Mouse (Mus musculus) limb, embryonic 12.5 days (tissue): ENCODE measurements around the gene Rps6ka4. TPM values are rescaled to one million over a fixed set of nuclear protein-coding genes. Genes with fewer than 3 reads are reported as not detected.

ENCODE experiments used
- ATAC-seq: fragments of 200-750 bp; cut with Nextera tagmentation; 2 replicates; pipeline ENCODE4 v1.8.0; 2017; ENCODE audit warnings: low read depth, moderate TSS enrichment; ENCODE audit not compliant: insufficient number of reproducible peaks, insufficient read depth, low FRiP score, low TSS enrichment
- H3K27ac ChIP-seq: fragments of 300-500 bp; sonication (generic); 2 replicates; pipeline ENCODE4 v1.5.1; 2016; ENCODE audit warnings: mild to moderate bottlenecking, moderate library complexity
- H3K27me3 ChIP-seq: fragments of 300-500 bp; sonication (generic); 2 replicates; pipeline ENCODE4 v1.6.1; 2016; ENCODE audit warnings: mild to moderate bottlenecking, moderate library complexity
- H3K36me3 ChIP-seq: fragments of 300-500 bp; sonication (generic); 2 replicates; pipeline ENCODE4 v1.6.1; 2016; ENCODE audit warnings: mild to moderate bottlenecking, moderate library complexity
- H3K4me1 ChIP-seq: fragments of 300-500 bp; sonication (generic); replicated peaks from 2 replicates; pipeline ENCODE4 v1.6.1; 2016
- H3K4me2 ChIP-seq: fragments of 300-500 bp; sonication (generic); 2 replicates; pipeline ENCODE4 v1.6.1; 2016; ENCODE audit warnings: mild to moderate bottlenecking, moderate library complexity
- H3K4me3 ChIP-seq: fragments of 300-500 bp; sonication (generic); replicated peaks from 2 replicates; pipeline ENCODE4 v1.5.1; 2016; ENCODE audit warnings: mild to moderate bottlenecking
- H3K9ac ChIP-seq: fragments of 300-500 bp; sonication (generic); replicated peaks from 2 replicates; pipeline ENCODE4 v1.6.1; 2016; ENCODE audit warnings: mild to moderate bottlenecking, moderate library complexity
- H3K9me3 ChIP-seq: fragments of 300-500 bp; sonication (generic); 2 replicates; pipeline ENCODE4 v1.6.1; 2016; ENCODE audit warnings: mild to moderate bottlenecking, moderate library complexity
- WGBS: fragments of 180-500 bp; shearing (Covaris S2); methylation state at CpG from one replicate; pipeline ENCODE4 v1.1.7; 2016; 5-methylcytosine and 5-hydroxymethylcytosine counted together
- polyA plus RNA-seq: library from polyadenylated mRNA; unstranded; fragments of >200 nt; fragmentation: Nextera tagmentation; extraction: Ambion mirVana; gene quantifications from 2 replicates; pipeline ENCODE4 v1.2.1, GENCODE M21; 2016

Rps6ka4 gene
- 11.3 and 13.4 TPM in 2 replicates for polyA plus RNA-seq

DNA sequence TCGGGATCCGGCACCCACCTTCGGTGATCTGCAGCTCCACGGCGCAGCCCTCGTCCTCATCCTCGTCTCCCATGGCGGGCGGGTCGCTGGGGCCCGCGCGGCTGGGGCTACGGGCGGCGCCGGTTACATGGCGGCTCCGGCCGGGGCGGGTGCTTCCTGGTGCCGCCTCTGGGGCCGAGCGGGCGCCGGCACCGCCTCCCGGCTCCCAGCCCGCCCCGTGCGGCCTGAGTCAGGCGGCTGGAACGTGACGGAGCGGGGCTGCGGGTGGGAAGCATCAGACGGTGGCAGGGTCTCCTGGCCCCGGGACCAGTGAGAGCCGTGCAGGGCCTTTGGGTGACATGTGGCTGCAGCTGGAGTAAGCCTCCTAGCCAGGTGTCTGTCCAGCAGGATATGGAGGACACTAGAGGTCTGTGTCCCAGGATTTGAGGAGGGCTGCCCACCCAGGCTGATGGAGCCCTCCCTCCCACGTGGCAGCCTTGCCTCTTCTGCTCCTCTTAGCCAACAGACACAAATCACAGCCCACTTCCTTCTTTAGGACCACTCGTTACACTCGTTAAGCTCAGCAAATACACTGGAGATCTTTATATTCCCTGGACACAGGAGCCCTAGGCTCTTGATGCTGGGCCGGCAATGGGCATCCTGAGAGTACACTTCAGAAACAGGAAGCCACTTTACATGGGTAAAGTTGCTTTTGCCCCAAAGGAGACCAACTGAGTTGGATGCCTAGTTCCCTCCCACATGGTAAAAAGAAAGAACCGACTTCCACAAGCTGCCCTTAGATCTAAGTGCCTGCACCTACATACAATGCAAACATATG, at the start of gene Rps6ka4:
Gene Rps6ka4 (minus strand): TSS at position 162 of the 817 bp plus-strand sequence.
- WGBS = 2% methylated on average over 42 of the region's 44 CpGs
- Histone ChIP-seq H3K4me1 (peaks cover 20% of the 10 kb centered on the region), H3K4me3 (peak within 1 kb of the TSS; percentile 70), H3K9ac (peak within 1 kb of the TSS; percentile 70), H3K27ac (no peak within 1 kb of the TSS), H3K4me2 (peak within 1 kb of the TSS; percentile 98), H3K9me3 (no peaks in the 10 kb centered on the region), H3K27me3 (peaks cover 97% of the 10 kb centered on the region), H3K36me3 (no peaks in the 10 kb centered on the region)
- ATAC-seq = peak; percentile 74

DNA sequence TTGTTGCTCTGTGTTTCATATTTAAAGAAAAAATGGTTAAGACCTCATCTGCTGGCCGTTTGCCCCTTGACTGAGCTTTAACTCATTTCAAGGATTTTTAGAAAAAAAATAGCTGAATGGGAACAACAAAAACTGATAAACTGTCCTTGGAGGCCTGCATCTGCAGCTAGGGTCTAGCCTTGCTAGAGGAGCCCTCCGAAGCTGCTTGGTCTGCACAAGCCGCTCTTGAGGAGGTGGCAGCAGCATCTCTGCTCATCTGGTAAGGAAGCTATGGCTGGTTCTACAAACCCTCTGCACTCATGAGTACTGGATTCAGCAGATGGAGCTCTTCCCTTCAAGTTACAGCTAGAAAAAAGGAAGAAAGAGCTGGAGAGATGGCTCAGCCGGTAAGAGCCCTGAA, 37.5 kb upstream of the Rps6ka4 start:
- 85% methylated on average over 4 of the region's 4 CpGs for WGBS
- Histone ChIP-seq H3K4me1 (no peaks in the 10 kb centered on the region), H3K36me3 (no peaks in the 10 kb centered on the region), H3K9ac (no peak overlapping the region), H3K9me3 (peaks cover 9% of the 10 kb centered on the region; the same call in 1 of the 2 replicates), H3K27ac (no peak overlapping the region), H3K4me2 (no peak overlapping the region), H3K4me3 (no peak overlapping the region), H3K27me3 (no peaks in the 10 kb centered on the region)
- ATAC-seq = no peak

GRCm38 (mm10) chr19:6876799-6877198, 36.4 kb upstream of the Rps6ka4 start:
- Histone ChIP-seq H3K27ac (no peak overlapping the region), H3K4me2 (no peak overlapping the region), H3K27me3 (no peaks in the 10 kb centered on the region), H3K36me3 (no peaks in the 10 kb centered on the region), H3K4me1 (no peaks in the 10 kb centered on the region), H3K4me3 (no peak overlapping the region), H3K9ac (no peak overlapping the region), H3K9me3 (peaks cover 9% of the 10 kb centered on the region; the same call in 1 of the 2 replicates)
- ATAC-seq = no peak

GRCm38 (mm10) chr19:6875834-6876233, 35.4 kb upstream of the Rps6ka4 start:
- Histone ChIP-seq H3K4me1 (no peaks in the 10 kb centered on the region), H3K27me3 (no peaks in the 10 kb centered on the region), H3K9ac (no peak overlapping the region), H3K27ac (no peak overlapping the region), H3K9me3 (peaks cover 8% of the 10 kb centered on the region; the same call in 1 of the 2 replicates), H3K4me3 (no peak overlapping the region), H3K4me2 (no peak overlapping the region), H3K36me3 (no peaks in the 10 kb centered on the region)
- no peak for ATAC-seq
- WGBS = 82% methylated on average over 6 of the region's 6 CpGs

DNA sequence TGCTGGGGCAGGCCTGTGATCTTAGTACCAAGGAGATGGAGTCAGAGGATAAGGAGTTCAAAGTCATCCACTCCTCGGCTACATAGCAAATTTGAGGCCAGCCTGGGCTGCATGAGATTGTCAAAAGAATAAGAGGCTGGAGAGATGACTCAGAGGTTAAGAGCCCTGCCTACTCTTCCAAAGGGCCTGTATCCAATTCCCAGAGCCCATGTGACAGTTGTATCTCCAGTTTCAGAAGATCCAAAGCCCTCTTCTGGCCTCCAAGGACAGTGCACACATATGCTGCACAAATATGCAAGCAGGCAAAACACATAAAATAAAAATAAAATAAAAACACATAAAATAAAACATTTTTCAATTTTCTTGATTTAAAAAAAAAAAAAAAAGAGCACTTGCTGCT, 33.8 kb upstream of the Rps6ka4 start:
- no peak for ATAC-seq
- 79% methylated on average over 1 of the region's 1 CpGs for WGBS

DNA sequence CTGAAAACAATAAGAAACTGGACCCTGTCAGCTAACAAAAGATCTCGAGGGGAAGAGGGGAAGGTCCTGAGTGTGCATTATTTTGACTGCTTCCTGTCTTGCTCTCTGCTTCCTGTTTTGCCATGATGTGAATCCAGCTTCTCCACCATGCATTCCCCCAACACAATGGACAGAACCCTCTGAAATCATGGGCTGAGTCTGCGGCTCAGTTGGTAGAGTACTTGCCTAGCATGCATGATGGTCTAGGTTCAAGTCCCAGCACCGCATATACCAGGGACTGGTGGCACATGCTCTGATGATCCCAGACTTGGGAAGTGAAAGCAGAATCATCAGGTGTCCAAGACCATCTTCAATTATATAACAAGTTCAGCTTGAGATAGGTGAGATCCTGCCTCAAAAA, 32.3 kb upstream of the Rps6ka4 start:
- H3K9ac ChIP-seq = no peak overlapping the region
- peaks cover 8% of the 10 kb centered on the region; the same call in 1 of the 2 replicates for H3K4me1 ChIP-seq
- H3K27me3 ChIP-seq = no peaks in the 10 kb centered on the region
- no peaks in the 10 kb centered on the region for H3K9me3 ChIP-seq
- no peak overlapping the region for H3K4me3 ChIP-seq
- no peak for ATAC-seq
- H3K36me3 ChIP-seq = no peaks in the 10 kb centered on the region
- H3K27ac ChIP-seq = no peak overlapping the region
- H3K4me2 ChIP-seq = no peak overlapping the region
- WGBS = 74% methylated on average over 3 of the region's 3 CpGs

More for the DNA sequence above, 33.8 kb upstream of the Rps6ka4 start:
- Histone ChIP-seq H3K36me3 (no peaks in the 10 kb centered on the region), H3K4me2 (no peak overlapping the region), H3K27me3 (no peaks in the 10 kb centered on the region), H3K9ac (no peak overlapping the region), H3K4me1 (peaks cover 6% of the 10 kb centered on the region; the same call in 1 of the 2 replicates), H3K27ac (no peak overlapping the region), H3K4me3 (no peak overlapping the region), H3K9me3 (no peaks in the 10 kb centered on the region)

- peaks cover 8% of the 10 kb centered on the region; the same call in 1 of the 2 replicates for H3K4me1 ChIP-seq
- no peak overlapping the region for H3K9ac ChIP-seq
- ATAC-seq = no peak
- no peaks in the 10 kb centered on the region for H3K9me3 ChIP-seq
- no peak overlapping the region for H3K27ac ChIP-seq
- no peaks in the 10 kb centered on the region for H3K36me3 ChIP-seq
- H3K4me2 ChIP-seq = no peak overlapping the region
- no peaks in the 10 kb centered on the region for H3K27me3 ChIP-seq
- 66% methylated on average over 5 of the region's 5 CpGs for WGBS
- no peak overlapping the region for H3K4me3 ChIP-seq
Observed at GRCm38 (mm10) chr19:6871574-6872271, 31.3 kb upstream of the Rps6ka4 start.

- WGBS = 3% methylated on average over 5 of the region's 5 CpGs
- no peak overlapping the region for H3K27ac ChIP-seq
- no peak overlapping the region; the same call in 1 of the 2 replicates for H3K4me3 ChIP-seq
Observed at GRCm38 (mm10) chr19:6869355-6869754, 28.9 kb upstream of the Rps6ka4 start.

GRCm38 (mm10) chr19:6861451-6861850, 21.0 kb upstream of the Rps6ka4 start:
- no peak overlapping the region for H3K27ac ChIP-seq
- no peak for ATAC-seq
- no peak overlapping the region for H3K4me3 ChIP-seq
- H3K9ac ChIP-seq = no peak overlapping the region
- H3K27me3 ChIP-seq = peaks cover 4% of the 10 kb centered on the region; the same call in 1 of the 2 replicates
- WGBS = 83% methylated on average over 4 of the region's 4 CpGs
- no peaks in the 10 kb centered on the region for H3K4me1 ChIP-seq
- no peaks in the 10 kb centered on the region for H3K36me3 ChIP-seq
- H3K4me2 ChIP-seq = no peak overlapping the region
- H3K9me3 ChIP-seq = no peaks in the 10 kb centered on the region

More at GRCm38 (mm10) chr19:6869355-6869754, 28.9 kb upstream of the Rps6ka4 start:
- H3K9ac ChIP-seq = 0 out of 2 replicates have a peak overlapping the region, but pooled peaks have one; percentile 23
- no peaks in the 10 kb centered on the region for H3K9me3 ChIP-seq
- no peak for ATAC-seq
- H3K36me3 ChIP-seq = no peaks in the 10 kb centered on the region
- H3K4me2 ChIP-seq = peak overlapping the region; percentile 43
- peaks cover 8% of the 10 kb centered on the region; the same call in 1 of the 2 replicates for H3K4me1 ChIP-seq
- no peaks in the 10 kb centered on the region for H3K27me3 ChIP-seq

DNA sequence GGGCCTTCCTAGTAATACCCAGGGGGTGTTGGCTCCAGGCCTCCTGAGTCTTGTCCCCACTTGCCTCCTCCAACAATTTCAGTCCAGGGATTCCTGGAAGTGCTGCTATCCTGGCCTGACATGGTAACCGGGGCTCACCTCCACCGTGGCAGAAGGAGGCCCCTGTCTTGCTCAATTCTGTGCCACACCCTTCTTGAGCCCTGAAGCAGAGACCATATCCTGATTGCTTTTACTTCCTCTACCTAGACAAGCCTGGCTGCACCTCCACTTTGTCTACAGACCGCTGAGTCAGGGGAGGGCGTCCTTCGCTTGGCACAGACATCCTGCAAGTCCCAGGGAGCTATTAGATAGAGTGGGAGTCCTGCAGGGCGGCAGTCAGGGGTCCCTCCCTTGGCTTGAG, 20.3 kb upstream of the Rps6ka4 start:
- Histone ChIP-seq H3K4me1 (peaks cover 4% of the 10 kb centered on the region), H3K9me3 (no peaks in the 10 kb centered on the region), H3K36me3 (no peaks in the 10 kb centered on the region), H3K27ac (no peak overlapping the region), H3K4me2 (no peak overlapping the region), H3K4me3 (no peak overlapping the region), H3K27me3 (peaks cover 12% of the 10 kb centered on the region), H3K9ac (no peak overlapping the region)
- 83% methylated on average over 6 of the region's 6 CpGs for WGBS
- ATAC-seq = no peak

GRCm38 (mm10) chr19:6859971-6860370, 19.5 kb upstream of the Rps6ka4 start:
- WGBS = 80% methylated on average over 3 of the region's 3 CpGs
- H3K4me1 ChIP-seq = peaks cover 11% of the 10 kb centered on the region
- no peak overlapping the region for H3K9ac ChIP-seq
- no peak for ATAC-seq
- H3K4me2 ChIP-seq = no peak overlapping the region
- no peaks in the 10 kb centered on the region for H3K36me3 ChIP-seq
- H3K27ac ChIP-seq = no peak overlapping the region
- no peaks in the 10 kb centered on the region for H3K9me3 ChIP-seq
- no peak overlapping the region for H3K4me3 ChIP-seq
- H3K27me3 ChIP-seq = peaks cover 19% of the 10 kb centered on the region
